Mouse (Mus musculus): ENCODE measurements at regions not wholly inside any gene's neighbourhood (a gene's known extent, or its start where the extent isn't known, plus 50 kb on each side); places are given as distances from the start of the nearest gene placed in this dataset.
"Not testable (repeated sequence)": the region's sequence is repeated elsewhere in the genome, so short reads cannot be mapped to it uniquely, and the experiment has no call there.

DNA sequence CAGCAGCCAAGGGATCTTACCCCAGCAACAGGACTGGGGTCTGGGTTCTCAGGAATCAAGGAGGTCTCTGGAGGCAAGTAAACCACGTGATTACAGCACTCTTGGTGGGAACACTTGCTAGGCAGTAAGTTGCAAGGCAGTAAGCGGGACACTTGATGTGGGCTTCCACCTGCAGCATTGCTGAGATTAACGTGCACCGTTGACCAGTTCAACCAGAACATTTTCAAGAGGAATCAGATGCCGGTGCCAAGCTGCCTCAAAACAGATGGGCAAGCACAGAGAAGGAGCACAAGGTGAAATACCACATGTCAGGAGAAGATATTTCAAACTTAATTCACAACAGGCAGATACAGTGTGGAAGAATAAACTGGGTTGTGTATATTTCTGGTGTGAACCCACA is 190.9 kb downstream of the Osr1 start:
- no peak overlapping the region for H3K9ac ChIP-seq (replicated peaks; ENCODE audit: low read length, poor library complexity, severe bottlenecking)
- H3K4me2 ChIP-seq (ENCODE audit: low read depth, low read length, poor library complexity, severe bottlenecking): no peak overlapping the region
- H3K9me3 ChIP-seq (ENCODE audit: low read length): no peaks in the 10 kb centered on the region
- H3K4me1 ChIP-seq (ENCODE audit: insufficient read depth, low read length): no peaks in the 10 kb centered on the region
- no peak overlapping the region for H3K27ac ChIP-seq (ENCODE audit: low read depth, low read length)
- H3K36me3 ChIP-seq (ENCODE audit: insufficient read depth, low read length): no peaks in the 10 kb centered on the region
- ATAC-seq (ENCODE audit: low FRiP score): no peak
- no peaks in the 10 kb centered on the region for H3K27me3 ChIP-seq (ENCODE audit: insufficient read depth, low read length)
- 66% methylated on average over 5 of the region's 5 CpGs for WGBS
- no peak for TF ChIP-seq CTCF (IDR thresholded peaks at IDR 0.05)
- no peak for DNase-seq (ENCODE audit: low spot score)
- no peak overlapping the region for H3K4me3 ChIP-seq (ENCODE audit: low read depth, low read length)

DNA sequence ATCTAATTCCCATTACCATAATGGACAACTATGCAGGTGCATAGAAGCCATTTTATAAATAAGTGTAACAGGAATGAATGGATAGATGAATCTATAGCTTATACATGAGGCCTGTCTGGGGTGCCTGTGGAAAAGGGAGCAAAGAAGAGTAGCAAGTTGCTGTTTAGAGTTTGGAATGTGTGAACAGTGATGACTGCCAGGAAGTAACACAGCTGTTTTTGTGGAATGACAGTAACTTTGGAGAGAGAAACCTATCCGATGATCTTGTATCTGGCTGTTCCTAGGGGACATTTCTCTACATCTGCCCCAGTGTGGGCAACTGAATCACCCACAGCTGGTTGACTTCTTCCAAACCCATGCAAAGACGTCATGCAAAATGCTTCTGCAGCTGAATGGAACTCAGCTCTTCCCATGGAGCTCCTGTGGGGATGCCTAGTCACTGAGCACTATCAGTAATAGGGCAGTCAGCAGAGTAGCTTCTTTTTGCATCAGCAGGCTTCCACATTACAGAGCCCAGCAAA is 192.4 kb downstream of the Osr1 start:
- H3K9me3 ChIP-seq (ENCODE audit: low read length); H3K9ac ChIP-seq (replicated peaks; ENCODE audit: low read length, poor library complexity, severe bottlenecking); ATAC-seq (ENCODE audit: low FRiP score); H3K27me3 ChIP-seq (ENCODE audit: insufficient read depth, low read length); H3K36me3 ChIP-seq (ENCODE audit: insufficient read depth, low read length); DNase-seq (ENCODE audit: low spot score); H3K4me1 ChIP-seq (ENCODE audit: insufficient read depth, low read length); H3K4me3 ChIP-seq (ENCODE audit: low read depth, low read length); H3K27ac ChIP-seq (ENCODE audit: low read depth, low read length); H3K4me2 ChIP-seq (ENCODE audit: low read depth, low read length, poor library complexity, severe bottlenecking): not testable (repeated sequence)
- WGBS: 76% methylated on average over 2 of the region's 2 CpGs

DNA sequence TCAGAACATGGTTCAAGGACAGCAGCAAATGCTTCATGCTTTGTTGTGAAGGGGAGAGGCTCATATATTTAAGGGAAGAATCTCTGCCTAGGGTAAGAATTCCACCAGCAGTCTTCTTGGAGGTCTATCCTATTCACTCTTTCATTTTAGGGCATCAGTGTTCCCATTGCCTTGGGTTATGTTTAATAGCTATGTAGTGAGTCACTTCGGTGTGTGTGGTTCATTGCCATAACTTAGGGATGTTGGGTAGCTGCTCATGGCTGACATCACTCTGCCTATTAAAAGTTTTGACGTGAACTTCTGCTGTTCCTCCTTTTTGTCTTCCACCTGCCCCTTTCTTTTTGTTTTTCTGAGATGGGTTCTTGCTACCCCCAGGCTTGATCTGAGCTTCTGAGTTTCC is 192.9 kb downstream of the Osr1 start:
- no peak overlapping the region for H3K4me2 ChIP-seq (ENCODE audit: low read depth, low read length, poor library complexity, severe bottlenecking)
- ATAC-seq (ENCODE audit: low FRiP score): no peak
- no peak for TF ChIP-seq CTCF (IDR thresholded peaks at IDR 0.05)
- no peak overlapping the region for H3K4me3 ChIP-seq (ENCODE audit: low read depth, low read length)
- no peak for DNase-seq (ENCODE audit: low spot score)
- H3K27ac ChIP-seq (ENCODE audit: low read depth, low read length): no peak overlapping the region
- no peaks in the 10 kb centered on the region for H3K36me3 ChIP-seq (ENCODE audit: insufficient read depth, low read length)
- no peak overlapping the region for H3K9ac ChIP-seq (replicated peaks; ENCODE audit: low read length, poor library complexity, severe bottlenecking)
- no peaks in the 10 kb centered on the region for H3K4me1 ChIP-seq (ENCODE audit: insufficient read depth, low read length)
- no peaks in the 10 kb centered on the region for H3K27me3 ChIP-seq (ENCODE audit: insufficient read depth, low read length)
- no peaks in the 10 kb centered on the region for H3K9me3 ChIP-seq (ENCODE audit: low read length)
- 93% methylated on average over 2 of the region's 2 CpGs for WGBS

DNA sequence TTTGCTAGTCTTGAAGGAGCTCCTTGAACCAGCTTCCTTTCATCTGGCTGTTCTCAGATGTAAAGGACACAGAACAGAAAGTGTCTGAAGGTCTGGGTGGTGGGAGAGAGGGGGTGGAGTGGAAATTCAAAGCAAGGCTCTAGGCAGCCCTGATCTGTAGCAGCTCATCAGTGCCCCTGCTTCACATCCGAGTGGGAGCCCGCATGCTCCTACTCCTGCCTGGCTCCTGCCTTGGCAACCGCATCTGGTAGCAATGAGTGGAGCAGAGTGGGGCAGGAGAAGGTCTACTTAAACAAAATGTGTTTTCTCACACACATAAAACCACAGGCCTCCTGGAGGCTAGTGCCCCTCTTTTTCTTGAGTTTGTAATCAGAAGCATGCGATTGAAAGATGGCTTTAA is 201.0 kb downstream of the Osr1 start:
- Histone ChIP-seq H3K9ac (replicated peaks; ENCODE audit: low read length, poor library complexity, severe bottlenecking) (no peak overlapping the region), H3K27me3 (ENCODE audit: insufficient read depth, low read length) (no peaks in the 10 kb centered on the region), H3K9me3 (ENCODE audit: low read length) (no peaks in the 10 kb centered on the region), H3K4me2 (ENCODE audit: low read depth, low read length, poor library complexity, severe bottlenecking) (no peak overlapping the region), H3K4me3 (ENCODE audit: low read depth, low read length) (no peak overlapping the region), H3K4me1 (ENCODE audit: insufficient read depth, low read length) (no peaks in the 10 kb centered on the region), H3K27ac (ENCODE audit: low read depth, low read length) (no peak overlapping the region), H3K36me3 (ENCODE audit: insufficient read depth, low read length) (no peaks in the 10 kb centered on the region)
- ATAC-seq (ENCODE audit: low FRiP score): no peak
- no peak for DNase-seq (ENCODE audit: low spot score)
- 83% methylated on average over 4 of the region's 4 CpGs for WGBS
- TF ChIP-seq CTCF (IDR thresholded peaks at IDR 0.05): no peak

DNA sequence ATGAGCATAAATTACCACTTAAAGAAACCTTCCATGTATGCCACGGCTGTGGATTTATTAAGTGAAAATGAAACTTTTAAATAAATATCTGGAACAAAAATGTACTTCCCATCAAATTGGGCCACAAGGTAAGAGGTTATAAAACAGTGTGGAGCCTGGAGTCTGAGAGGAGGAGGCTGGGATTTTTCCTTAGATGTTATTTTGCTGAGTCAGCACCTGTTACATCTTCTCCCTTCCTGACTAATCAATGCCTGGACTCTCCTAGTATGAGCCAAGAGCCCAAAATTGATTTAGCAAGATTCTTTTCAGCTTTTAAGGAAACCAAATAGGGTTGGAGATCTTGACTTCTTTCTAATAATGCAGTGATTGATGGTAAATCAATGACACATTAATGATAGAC is 203.0 kb downstream of the Osr1 start:
- no peaks in the 10 kb centered on the region for H3K27me3 ChIP-seq (ENCODE audit: insufficient read depth, low read length)
- no peaks in the 10 kb centered on the region for H3K9me3 ChIP-seq (ENCODE audit: low read length)
- no peak for ATAC-seq (ENCODE audit: low FRiP score)
- H3K9ac ChIP-seq (replicated peaks; ENCODE audit: low read length, poor library complexity, severe bottlenecking): no peak overlapping the region
- H3K4me3 ChIP-seq (ENCODE audit: low read depth, low read length): no peak overlapping the region
- no peak overlapping the region for H3K4me2 ChIP-seq (ENCODE audit: low read depth, low read length, poor library complexity, severe bottlenecking)
- DNase-seq (ENCODE audit: low spot score): no peak
- no peak overlapping the region for H3K27ac ChIP-seq (ENCODE audit: low read depth, low read length)
- H3K4me1 ChIP-seq (ENCODE audit: insufficient read depth, low read length): no peaks in the 10 kb centered on the region
- 93% methylated on average over 1 of the region's 1 CpGs for WGBS
- no peaks in the 10 kb centered on the region for H3K36me3 ChIP-seq (ENCODE audit: insufficient read depth, low read length)
- no peak for TF ChIP-seq CTCF (IDR thresholded peaks at IDR 0.05)

DNA sequence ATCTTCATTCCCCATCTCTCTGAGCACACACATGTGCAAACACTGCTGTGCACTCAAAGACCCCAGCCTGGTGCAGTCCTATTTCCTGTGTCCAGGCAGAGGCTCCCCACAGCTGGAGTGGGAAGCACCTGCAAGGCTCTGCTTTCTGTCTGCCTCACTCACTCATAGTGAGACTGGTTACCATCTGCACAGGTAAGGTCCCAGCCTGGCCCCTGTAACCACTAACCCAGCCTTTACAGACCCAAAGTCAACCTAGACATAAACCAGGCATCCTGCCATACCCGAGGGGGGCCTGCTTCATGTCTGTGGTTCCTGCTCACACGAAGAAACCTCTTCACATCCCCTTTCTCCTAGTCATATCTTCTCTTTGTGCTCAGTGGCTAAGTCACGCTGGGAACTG is 232.4 kb downstream of the Osr1 start:
- ATAC-seq (ENCODE audit: low FRiP score): no peak
- Histone ChIP-seq H3K36me3 (ENCODE audit: insufficient read depth, low read length) (no peaks in the 10 kb centered on the region), H3K9ac (replicated peaks; ENCODE audit: low read length, poor library complexity, severe bottlenecking) (no peak overlapping the region), H3K27ac (ENCODE audit: low read depth, low read length) (no peak overlapping the region), H3K27me3 (ENCODE audit: insufficient read depth, low read length) (no peaks in the 10 kb centered on the region), H3K4me2 (ENCODE audit: low read depth, low read length, poor library complexity, severe bottlenecking) (no peak overlapping the region), H3K4me1 (ENCODE audit: insufficient read depth, low read length) (no peaks in the 10 kb centered on the region), H3K4me3 (ENCODE audit: low read depth, low read length) (no peak overlapping the region), H3K9me3 (ENCODE audit: low read length) (no peaks in the 10 kb centered on the region)
- TF ChIP-seq CTCF (IDR thresholded peaks at IDR 0.05): no peak
- no peak for DNase-seq (ENCODE audit: low spot score)
- WGBS: 75% methylated on average over 3 of the region's 3 CpGs
